Mouse (Mus musculus) liver, adult 2 months (tissue): ENCODE data around the gene Nudt6. TPM values are rescaled to one million over a fixed set of nuclear protein-coding genes. Genes with fewer than 3 reads are reported as not detected.
A peak's percentile ranks its signal among the peaks of the same experiment; 100 is the strongest.

Experiments
- DNase-seq: peaks from one replicate; pipeline ENCODE4 v3.0.0-alpha.2; 2011; ENCODE audit warnings: low read depth, low spot score; ENCODE audit errors: extremely low read depth
- H3K27ac ChIP-seq: fragments of 200-500 bp; replicated peaks from 2 replicates; pipeline ENCODE4 v1.5.1; 2012; ENCODE audit warnings: low read depth, mild to moderate bottlenecking, control low read depth, inconsistent platforms, low read length; ENCODE audit not compliant: insufficient read depth
- H3K27me3 ChIP-seq: fragments of 200-500 bp; 2 replicates; pipeline ENCODE4 v1.6.1; 2012; ENCODE audit warnings: mild to moderate bottlenecking, moderate library complexity, low read length, inconsistent platforms; ENCODE audit not compliant: control insufficient read depth, insufficient read depth
- H3K36me3 ChIP-seq: fragments of 200-500 bp; 2 replicates; pipeline ENCODE4 v1.6.1; 2012; ENCODE audit warnings: low read length, inconsistent platforms; ENCODE audit not compliant: control insufficient read depth, insufficient read depth
- H3K4me1 ChIP-seq: fragments of 200-500 bp; 2 replicates; pipeline ENCODE4 v1.6.1; 2011; ENCODE audit warnings: low read length; ENCODE audit not compliant: control insufficient read depth, insufficient read depth
- H3K4me3 ChIP-seq: fragments of 200-500 bp; 2 replicates; pipeline ENCODE4 v1.5.1; 2011; ENCODE audit warnings: low read depth, mild to moderate bottlenecking, control low read depth, low read length, moderate library complexity; ENCODE audit not compliant: insufficient read depth
- H3K79me2 ChIP-seq: fragments of 200-500 bp; 2 replicates; pipeline ENCODE4 v1.6.1; 2012; ENCODE audit warnings: inconsistent platforms, mild to moderate bottlenecking, low read length, moderate library complexity; ENCODE audit not compliant: control insufficient read depth, insufficient read depth
- H3K9ac ChIP-seq: fragments of 200-500 bp; 2 replicates; pipeline ENCODE4 v1.6.1; 2012; ENCODE audit warnings: low read depth, mild to moderate bottlenecking, control low read depth, inconsistent platforms, low read length
- CTCF ChIP-seq: fragments of 200-500 bp; IDR thresholded peaks from 2 replicates; pipeline ENCODE4 v1.5.1; 2011; ENCODE audit warnings: low read depth, low read length, control low read depth
- POLR2A ChIP-seq: fragments of 200-500 bp; IDR thresholded peaks from 2 replicates; pipeline ENCODE4 v1.6.1; 2011; ENCODE audit warnings: low read length, control low read depth; ENCODE audit not compliant: insufficient read depth; ENCODE audit errors: extremely low read depth
- whole genome bisulfite sequencing: fragments of 180-500 bp; shearing (Covaris S2); methylation state at CpG from one replicate; pipeline ENCODE4 v1.1.7; 2018; 5-methylcytosine and 5-hydroxymethylcytosine counted together
- polyA plus RNA-seq: library from polyadenylated mRNA; depleted of rRNA; stranded (reverse); fragments of >200 nt; gene quantifications from 2 replicates; pipeline ENCODE4 v1.2.3, GENCODE M21; 2012
- total RNA-seq: library from RNA; depleted of rRNA; stranded (reverse); fragments of >200 nt; gene quantifications from 2 replicates; pipeline ENCODE4 v1.2.3, GENCODE M21; 2014

Gene Nudt6
- total and polyA plus RNA-seq, 2 experiments, result 8.0 to 28.4 TPM

- Histone ChIP-seq H3K4me3 (no peak overlapping the region), H3K9ac (no peak overlapping the region), H3K79me2 (no peaks in the 10 kb centered on the region), H3K36me3 (peaks cover 31% of the 10 kb centered on the region), H3K27ac (no peak overlapping the region), H3K27me3 (no peaks in the 10 kb centered on the region), H3K4me1 (no peaks in the 10 kb centered on the region)
- DNase-seq, result no peak
- no peak for TF ChIP-seq CTCF
- no peak for TF ChIP-seq POLR2A
Observed at GRCm38 (mm10) chr3:37430359-37430758, 10.3 kb upstream of the Nudt6 start.

- no peak for DNase-seq
- Histone ChIP-seq H3K4me3 (no peak overlapping the region), H3K27me3 (no peaks in the 10 kb centered on the region), H3K79me2 (no peaks in the 10 kb centered on the region; the same call in 1 of the 2 replicates), H3K4me1 (no peaks in the 10 kb centered on the region), H3K36me3 (peaks cover 24% of the 10 kb centered on the region), H3K9ac (no peak overlapping the region), H3K27ac (no peak overlapping the region)
- 97% methylated on average over 3 of the region's 3 CpGs for WGBS
- TF ChIP-seq CTCF, result no peak
- TF ChIP-seq POLR2A, result no peak
Observed at GRCm38 (mm10) chr3:37426069-37426468, 6.1 kb upstream of the Nudt6 start.

- WGBS, result 17% methylated on average over 3 of the region's 3 CpGs
Observed at GRCm38 (mm10) chr3:37421179-37421578, 1.2 kb upstream of the Nudt6 start.

GRCm38 (mm10) chr3:37420641-37421040 is 630 bp upstream of the Nudt6 start:
- H3K36me3 ChIP-seq, result peaks cover 4% of the 10 kb centered on the region
- H3K4me1 ChIP-seq, result peaks cover 2% of the 10 kb centered on the region; the same call in 1 of the 2 replicates
- H3K27ac ChIP-seq, result peak overlapping the region; percentile 55
- H3K9ac ChIP-seq, result peak overlapping the region; percentile 53
- DNase-seq, result peak; percentile 42
- under 1% methylated on average over 24 of the region's 24 CpGs for WGBS
- H3K27me3 ChIP-seq, result no peaks in the 10 kb centered on the region
- peak overlapping the region; percentile 82 for H3K4me3 ChIP-seq
- no peaks in the 10 kb centered on the region; the same call in 1 of the 2 replicates for H3K79me2 ChIP-seq
- TF ChIP-seq CTCF, result no peak
- TF ChIP-seq POLR2A, result no peak

More at GRCm38 (mm10) chr3:37421179-37421578, 1.2 kb upstream of the Nudt6 start:
- Histone ChIP-seq H3K79me2 (no peaks in the 10 kb centered on the region; the same call in 1 of the 2 replicates), H3K4me3 (no peak overlapping the region), H3K27me3 (no peaks in the 10 kb centered on the region), H3K4me1 (peaks cover 2% of the 10 kb centered on the region; the same call in 1 of the 2 replicates), H3K36me3 (peaks cover 7% of the 10 kb centered on the region), H3K27ac (no peak overlapping the region), H3K9ac (peak overlapping the region; percentile 17; the same call in 1 of the 2 replicates)
- DNase-seq, result no peak
- no peak for TF ChIP-seq CTCF
- TF ChIP-seq POLR2A, result no peak

- DNase-seq, result peak; percentile 93
- H3K27me3 ChIP-seq, result no peaks in the 10 kb centered on the region
- TF ChIP-seq CTCF, result no peak
- TF ChIP-seq POLR2A, result peak; percentile 56
- peak within 1 kb of the TSS; percentile 83 for H3K9ac ChIP-seq
- peak within 1 kb of the TSS; percentile 93 for H3K27ac ChIP-seq
- peak within 1 kb of the TSS; percentile 82 for H3K4me3 ChIP-seq
- under 1% methylated on average over 45 of the region's 50 CpGs for WGBS
- H3K4me1 ChIP-seq, result peaks cover 2% of the 10 kb centered on the region; the same call in 1 of the 2 replicates
- no peaks in the 10 kb centered on the region; the same call in 1 of the 2 replicates for H3K79me2 ChIP-seq
- no peaks in the 10 kb centered on the region for H3K36me3 ChIP-seq
Observed at GRCm38 (mm10) chr3:37419458-37419991, 486 bp downstream of the Nudt6 start, which contains the start of gene Spata5. TSS of gene Spata5 (plus strand) at chr3:37419896.

GRCm38 (mm10) chr3:37418961-37419457 is 1.0 kb downstream of the Nudt6 start:
- DNase-seq, result peak; percentile 82
- no peaks in the 10 kb centered on the region for H3K27me3 ChIP-seq
- peaks cover 2% of the 10 kb centered on the region; the same call in 1 of the 2 replicates for H3K4me1 ChIP-seq
- H3K36me3 ChIP-seq, result no peaks in the 10 kb centered on the region
- H3K4me3 ChIP-seq, result peak overlapping the region; percentile 78
- TF ChIP-seq CTCF, result no peak
- no peak for TF ChIP-seq POLR2A
- peak overlapping the region; percentile 93 for H3K27ac ChIP-seq
- H3K79me2 ChIP-seq, result no peaks in the 10 kb centered on the region; the same call in 1 of the 2 replicates
- WGBS, result under 1% methylated on average over 30 of the region's 30 CpGs
- H3K9ac ChIP-seq, result peak overlapping the region; percentile 83
